Mouse (Mus musculus): ENCODE results near the gene Zfp821. TPM values are rescaled to one million over a fixed set of nuclear protein-coding genes. Genes with fewer than 3 reads are reported as not detected.
A peak's percentile ranks its signal among the peaks of the same experiment; 100 is the strongest.

Gene Zfp821
- total and polyA plus RNA-seq, 3 experiments = 4.3 to 7.0 (median 4.9) TPM

- H3K36me3 ChIP-seq (ENCODE audit: control insufficient read depth, insufficient read depth, low read length) = no peaks in the 10 kb centered on the region
- TF ChIP-seq CTCF (IDR thresholded peaks at IDR 0.05) = no peak
- no peak for TF ChIP-seq EP300 (IDR thresholded peaks at IDR 0.05; ENCODE audit: insufficient read depth, low read depth, low read length)
- no peak for TF ChIP-seq POLR2A (IDR thresholded peaks at IDR 0.05; ENCODE audit: insufficient read depth, low read depth, low read length)
- H3K9ac ChIP-seq (ENCODE audit: low read depth, low read length) = no peak overlapping the region
- intact Hi-C loops (cut with DNase I) = no loop called here
- H3K4me3 ChIP-seq = no peak overlapping the region
- 65% methylated on average over 3 of the region's 3 CpGs for WGBS
- no peaks in the 10 kb centered on the region for H3K79me2 ChIP-seq (replicated peaks; ENCODE audit: control insufficient read depth, insufficient read depth, low read length)
- H3K4me1 ChIP-seq (ENCODE audit: control insufficient read depth, insufficient read depth, low read length) = no peaks in the 10 kb centered on the region
- no peak for DNase-seq
- H3K27ac ChIP-seq = no peak overlapping the region
- H3K27me3 ChIP-seq (ENCODE audit: control insufficient read depth, insufficient read depth, low read length) = no peaks in the 10 kb centered on the region
Measured at GRCm38 (mm10) chr8:109756849-109757248, 51.5 kb downstream of the Zfp821 start.

- Histone ChIP-seq H3K79me2 (replicated peaks; ENCODE audit: control insufficient read depth, insufficient read depth, low read length) (no peaks in the 10 kb centered on the region), H3K27me3 (ENCODE audit: control insufficient read depth, insufficient read depth, low read length) (no peaks in the 10 kb centered on the region), H3K4me3 (no peak overlapping the region), H3K36me3 (ENCODE audit: control insufficient read depth, insufficient read depth, low read length) (no peaks in the 10 kb centered on the region), H3K9ac (ENCODE audit: low read depth, low read length) (no peak overlapping the region), H3K27ac (no peak overlapping the region), H3K4me1 (ENCODE audit: control insufficient read depth, insufficient read depth, low read length) (no peaks in the 10 kb centered on the region)
- WGBS = 83% methylated on average over 7 of the region's 7 CpGs
- TF ChIP-seq CTCF (IDR thresholded peaks at IDR 0.05) = no peak
- no peak for TF ChIP-seq EP300 (IDR thresholded peaks at IDR 0.05; ENCODE audit: insufficient read depth, low read depth, low read length)
- no peak for TF ChIP-seq POLR2A (IDR thresholded peaks at IDR 0.05; ENCODE audit: insufficient read depth, low read depth, low read length)
- DNase-seq = no peak
- intact Hi-C loops (cut with DNase I) = no loop called here
Measured at GRCm38 (mm10) chr8:109759426-109759825, 54.1 kb downstream of the Zfp821 start.

DNA sequence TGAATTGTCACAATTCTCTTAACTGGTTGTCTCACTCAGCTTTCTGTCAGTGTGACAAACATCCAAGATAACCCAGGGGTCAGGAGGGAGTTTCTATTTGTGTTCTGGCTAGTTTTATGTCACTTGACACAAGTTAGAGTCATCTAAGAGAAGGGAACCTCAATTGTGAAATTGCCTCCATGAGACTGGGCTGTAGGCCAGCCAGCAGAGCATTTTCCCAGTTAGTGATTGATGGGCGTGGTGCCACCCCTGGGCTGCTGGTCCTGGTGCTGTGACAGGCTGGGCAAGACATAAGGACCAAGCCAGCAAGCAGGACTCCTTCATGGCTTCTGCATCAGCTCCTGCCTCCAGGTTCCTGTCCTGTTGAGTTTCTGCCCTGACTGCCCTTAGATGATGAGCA is 54.9 kb downstream of the Zfp821 start:
- TF ChIP-seq EP300 (IDR thresholded peaks at IDR 0.05; ENCODE audit: insufficient read depth, low read depth, low read length) (no peak), CTCF (IDR thresholded peaks at IDR 0.05) (no peak), POLR2A (IDR thresholded peaks at IDR 0.05; ENCODE audit: insufficient read depth, low read depth, low read length) (no peak)
- no peaks in the 10 kb centered on the region for H3K27me3 ChIP-seq (ENCODE audit: control insufficient read depth, insufficient read depth, low read length)
- WGBS = 30% methylated on average over 1 of the region's 1 CpGs

GRCm38 (mm10) chr8:109764031-109764430 is 58.7 kb downstream of the Zfp821 start:
- H3K4me3 ChIP-seq = no peak overlapping the region
- H3K4me1 ChIP-seq (ENCODE audit: control insufficient read depth, insufficient read depth, low read length) = no peaks in the 10 kb centered on the region
- no peak for DNase-seq
- intact Hi-C loops (cut with DNase I) = no loop called here
- no peaks in the 10 kb centered on the region for H3K27me3 ChIP-seq (ENCODE audit: control insufficient read depth, insufficient read depth, low read length)
- H3K9ac ChIP-seq (ENCODE audit: low read depth, low read length) = no peak overlapping the region
- no peak overlapping the region for H3K27ac ChIP-seq
- no peaks in the 10 kb centered on the region for H3K79me2 ChIP-seq (replicated peaks; ENCODE audit: control insufficient read depth, insufficient read depth, low read length)
- WGBS = 85% methylated on average over 6 of the region's 6 CpGs
- TF ChIP-seq CTCF (IDR thresholded peaks at IDR 0.05) (no peak), EP300 (IDR thresholded peaks at IDR 0.05; ENCODE audit: insufficient read depth, low read depth, low read length) (no peak), POLR2A (IDR thresholded peaks at IDR 0.05; ENCODE audit: insufficient read depth, low read depth, low read length) (no peak)
- H3K36me3 ChIP-seq (ENCODE audit: control insufficient read depth, insufficient read depth, low read length) = no peaks in the 10 kb centered on the region

More for the DNA sequence above, 54.9 kb downstream of the Zfp821 start:
- Histone ChIP-seq H3K4me1 (ENCODE audit: control insufficient read depth, insufficient read depth, low read length) (no peaks in the 10 kb centered on the region), H3K9ac (ENCODE audit: low read depth, low read length) (no peak overlapping the region), H3K27ac (no peak overlapping the region), H3K36me3 (ENCODE audit: control insufficient read depth, insufficient read depth, low read length) (no peaks in the 10 kb centered on the region), H3K79me2 (replicated peaks; ENCODE audit: control insufficient read depth, insufficient read depth, low read length) (no peaks in the 10 kb centered on the region), H3K4me3 (no peak overlapping the region)
- DNase-seq = peak; percentile 22 to 35
- intact Hi-C loops (cut with DNase I) = no loop called here

GRCm38 (mm10) chr8:109766081-109766480 is 60.7 kb downstream of the Zfp821 start:
- Histone ChIP-seq H3K36me3 (ENCODE audit: control insufficient read depth, insufficient read depth, low read length) (no peaks in the 10 kb centered on the region), H3K4me3 (no peak overlapping the region), H3K27ac (no peak overlapping the region), H3K9ac (ENCODE audit: low read depth, low read length) (no peak overlapping the region), H3K27me3 (ENCODE audit: control insufficient read depth, insufficient read depth, low read length) (no peaks in the 10 kb centered on the region), H3K79me2 (replicated peaks; ENCODE audit: control insufficient read depth, insufficient read depth, low read length) (no peaks in the 10 kb centered on the region), H3K4me1 (ENCODE audit: control insufficient read depth, insufficient read depth, low read length) (no peaks in the 10 kb centered on the region)
- no peak for DNase-seq
- TF ChIP-seq EP300 (IDR thresholded peaks at IDR 0.05; ENCODE audit: insufficient read depth, low read depth, low read length) = no peak
- TF ChIP-seq POLR2A (IDR thresholded peaks at IDR 0.05; ENCODE audit: insufficient read depth, low read depth, low read length) = no peak
- TF ChIP-seq CTCF (IDR thresholded peaks at IDR 0.05) = no peak
- WGBS = 46% methylated on average over 7 of the region's 7 CpGs
- intact Hi-C loops (cut with DNase I) = no loop called here

GRCm38 (mm10) chr8:109773154-109773553 is 67.8 kb downstream of the Zfp821 start:
- TF ChIP-seq CTCF (IDR thresholded peaks at IDR 0.05) (no peak), POLR2A (IDR thresholded peaks at IDR 0.05; ENCODE audit: insufficient read depth, low read depth, low read length) (no peak), EP300 (IDR thresholded peaks at IDR 0.05; ENCODE audit: insufficient read depth, low read depth, low read length) (no peak)

More at GRCm38 (mm10) chr8:109773154-109773553, 67.8 kb downstream of the Zfp821 start:
- 21% methylated on average over 3 of the region's 3 CpGs for WGBS
- H3K4me1 ChIP-seq (ENCODE audit: control insufficient read depth, insufficient read depth, low read length) = no peaks in the 10 kb centered on the region
- DNase-seq = no peak
- no peaks in the 10 kb centered on the region for H3K27me3 ChIP-seq (ENCODE audit: control insufficient read depth, insufficient read depth, low read length)
- no peak overlapping the region for H3K4me3 ChIP-seq
- intact Hi-C loops (cut with DNase I) = no loop called here
- H3K27ac ChIP-seq = no peak overlapping the region
- no peaks in the 10 kb centered on the region for H3K79me2 ChIP-seq (replicated peaks; ENCODE audit: control insufficient read depth, insufficient read depth, low read length)
- no peak overlapping the region for H3K9ac ChIP-seq (ENCODE audit: low read depth, low read length)
- H3K36me3 ChIP-seq (ENCODE audit: control insufficient read depth, insufficient read depth, low read length) = no peaks in the 10 kb centered on the region

Other genes with a start within 250 kb of the Zfp821 start
- gene Pmfbp1, start 211.5 kb upstream of the Zfp821 start, total RNA-seq (2021) = not detected
- not detected in 2 replicates for gene Pmfbp1, start 211.5 kb upstream of the Zfp821 start, polyA plus RNA-seq (2012; rRNA removed)
- 10 to 100 TPM; 13.1 to 13.2 TPM for gene Dhx38, start 139.7 kb upstream of the Zfp821 start, total RNA-seq (2021)
- gene Dhx38, start 139.7 kb upstream of the Zfp821 start, polyA plus RNA-seq (2012; rRNA removed) = 8.6 and 9.7 TPM in 2 replicates
- 1 to 10 TPM; 4.2 to 5.1 TPM for gene Txnl4b, start 139.7 kb upstream of the Zfp821 start, total RNA-seq (2021)
- gene Txnl4b, start 139.7 kb upstream of the Zfp821 start, polyA plus RNA-seq (2012; rRNA removed) = 4.8 and 5.0 TPM in 2 replicates
- 1 to 10 TPM; 6.7 to 8.9 TPM for gene Hp, start 126.4 kb upstream of the Zfp821 start, total RNA-seq (2021)
- gene Hp, start 126.4 kb upstream of the Zfp821 start, polyA plus RNA-seq (2012; rRNA removed) = 21.2 and 76.1 TPM in 2 replicates
- 10 to 100 TPM; 13.4 to 16.8 TPM for gene Dhodh, start 96.9 kb upstream of the Zfp821 start, total RNA-seq (2021)
- 13.8 and 17.9 TPM in 2 replicates for gene Dhodh, start 96.9 kb upstream of the Zfp821 start, polyA plus RNA-seq (2012; rRNA removed)
- gene Pkd1l3, start 91.0 kb upstream of the Zfp821 start, total RNA-seq (2021) = under 1 TPM in 1 of 2 experiments, not detected in 1; 0.08 TPM
- 0.14 TPM in 1 of 2 replicates, not detected in the other for gene Pkd1l3, start 91.0 kb upstream of the Zfp821 start, polyA plus RNA-seq (2012; rRNA removed)
- gene Ist1, start 12.3 kb upstream of the Zfp821 start, total RNA-seq (2021) = 10 to 100 TPM; 37.4 to 37.8 TPM
- 27.1 and 50.8 TPM in 2 replicates for gene Ist1, start 12.3 kb upstream of the Zfp821 start, polyA plus RNA-seq (2012; rRNA removed)
- 10 to 100 TPM; 20.0 to 23.0 TPM for gene Atxn1l, start 32.2 kb downstream of the Zfp821 start, total RNA-seq (2021)
- 6.5 and 11.9 TPM in 2 replicates for gene Atxn1l, start 32.2 kb downstream of the Zfp821 start, polyA plus RNA-seq (2012; rRNA removed)
- 10 to 100 TPM; 38.3 to 39.0 TPM for gene Ap1g1, start 73.0 kb downstream of the Zfp821 start, total RNA-seq (2021)
- gene Ap1g1, start 73.0 kb downstream of the Zfp821 start, polyA plus RNA-seq (2012; rRNA removed) = 20.4 and 39.3 TPM in 2 replicates
- gene Phlpp2, start 163.0 kb downstream of the Zfp821 start, total RNA-seq (2021) = 1 to 10 TPM; 3.2 to 4.6 TPM
- 2.1 and 4.2 TPM in 2 replicates for gene Phlpp2, start 163.0 kb downstream of the Zfp821 start, polyA plus RNA-seq (2012; rRNA removed)

Measured in heart, adult 2 months (tissue).